Mouse (Mus musculus): Measurements from ENCODE around the gene Nmnat3. TPM values are rescaled to one million over a fixed set of nuclear protein-coding genes. Genes with fewer than 3 reads are reported as not detected.

Nmnat3 gene
- total RNA-seq, 2 experiments from 2014 or later, result 77.1 to 81.5 TPM

DNA sequence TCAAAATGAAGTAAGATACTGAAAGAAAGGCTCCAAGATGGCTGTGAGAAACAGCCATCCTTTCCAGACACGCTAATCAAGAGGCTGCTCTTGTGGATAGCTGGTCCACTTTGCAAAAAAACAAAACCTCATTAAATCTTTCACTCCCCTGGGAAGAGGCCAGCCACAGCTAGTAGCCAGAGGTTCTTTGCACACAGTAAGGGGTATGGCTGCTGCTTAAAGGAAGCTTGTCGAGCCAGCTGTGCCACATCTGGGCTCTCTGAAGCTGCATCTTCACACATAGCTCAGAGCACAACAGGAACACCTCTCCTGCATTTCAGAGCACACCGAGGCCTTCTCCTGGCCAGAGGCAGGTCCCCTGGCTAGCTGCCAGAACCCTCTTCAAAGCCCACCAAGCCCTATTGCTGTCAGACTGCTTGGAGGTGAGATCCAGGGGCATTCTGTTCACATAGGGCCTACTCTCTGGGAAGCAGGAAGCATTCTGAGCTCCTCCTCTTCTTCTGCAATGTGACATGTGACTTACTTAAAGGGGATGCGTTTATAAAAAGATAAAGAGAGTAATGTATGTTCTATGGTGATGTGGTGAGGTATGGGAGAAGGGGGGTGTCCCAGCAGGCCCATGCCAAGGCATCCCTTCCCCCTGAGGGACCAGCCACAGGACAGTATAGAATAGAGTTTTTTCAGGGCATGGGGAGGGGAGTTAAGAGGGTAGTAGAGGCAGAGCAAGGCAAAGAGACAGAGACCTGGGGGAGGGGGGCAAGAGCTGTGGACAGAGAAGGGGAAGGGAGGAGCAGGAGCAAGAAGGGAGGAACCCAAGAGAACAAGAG is 63.3 kb downstream of the Nmnat3 start:
- ATAC-seq (replicated peaks; ENCODE audit: low FRiP score, poor library complexity, severe bottlenecking), result no peak

GRCm38 (mm10) chr9:98352332-98352731 is 65.1 kb downstream of the Nmnat3 start:
- no peak for ATAC-seq (replicated peaks; ENCODE audit: low FRiP score, poor library complexity, severe bottlenecking)

DNA sequence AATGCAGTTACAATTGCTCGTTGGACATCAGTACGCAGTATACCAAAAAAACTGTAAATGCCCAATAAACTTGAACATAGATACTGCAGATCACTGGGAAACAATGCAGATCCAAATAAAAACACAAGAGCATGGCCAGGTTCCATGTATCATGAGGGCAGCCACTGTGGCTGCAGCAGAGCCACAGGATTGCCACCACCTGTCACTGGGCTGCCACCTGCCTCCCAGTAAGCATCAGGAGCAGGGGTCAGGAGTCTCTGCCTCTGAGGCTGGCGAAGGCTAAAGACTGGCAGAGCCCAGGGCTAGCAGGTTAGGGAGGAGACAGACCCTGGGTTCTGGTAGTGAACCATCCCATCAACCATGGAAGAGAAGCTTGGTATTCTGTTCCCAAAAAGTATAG is 67.7 kb downstream of the Nmnat3 start:
- no peak for ATAC-seq (replicated peaks; ENCODE audit: low FRiP score, poor library complexity, severe bottlenecking)

GRCm38 (mm10) chr9:98361047-98361446 is 73.8 kb downstream of the Nmnat3 start:
- peak; percentile 64; the same call in 1 of the 2 replicates for ATAC-seq (replicated peaks; ENCODE audit: low FRiP score, poor library complexity, severe bottlenecking)

GRCm38 (mm10) chr9:98366075-98366474 is 78.8 kb downstream of the Nmnat3 start:
- no peak for ATAC-seq (replicated peaks; ENCODE audit: low FRiP score, poor library complexity, severe bottlenecking)

DNA sequence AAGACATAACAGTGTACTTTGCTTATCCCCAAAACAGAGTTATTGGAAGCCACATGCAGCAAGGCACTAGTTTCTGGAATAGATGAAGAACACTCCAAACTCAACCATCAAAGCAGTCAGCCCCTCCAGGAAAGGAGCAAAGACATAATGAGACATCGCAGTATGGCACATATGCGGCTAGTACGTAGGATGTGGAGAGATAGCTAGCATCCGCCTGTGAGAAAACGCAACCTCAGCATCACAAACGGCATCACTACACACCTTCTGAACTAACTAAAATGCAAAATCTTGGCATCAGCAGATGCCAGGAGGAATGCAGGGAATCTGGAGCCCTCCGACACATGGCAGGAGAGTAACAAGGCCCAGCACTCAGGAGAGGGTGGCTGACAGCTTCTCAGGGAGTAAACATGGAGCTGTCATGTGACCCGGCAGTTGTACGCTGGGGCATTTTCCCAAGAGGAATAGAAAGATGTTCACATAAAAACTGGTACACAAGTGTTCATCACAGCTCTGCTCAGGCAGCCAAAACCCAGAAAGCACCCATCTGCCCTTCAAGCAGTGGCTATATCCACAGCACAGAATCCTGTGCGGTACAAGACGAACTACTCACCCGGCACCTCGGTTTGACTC is 80.2 kb downstream of the Nmnat3 start:
- no peak for ATAC-seq (replicated peaks; ENCODE audit: low FRiP score, poor library complexity, severe bottlenecking)

GRCm38 (mm10) chr9:98369707-98370106 is 82.5 kb downstream of the Nmnat3 start:
- ATAC-seq (replicated peaks; ENCODE audit: low FRiP score, poor library complexity, severe bottlenecking), result no peak

GRCm38 (mm10) chr9:98373358-98373757 is 86.1 kb downstream of the Nmnat3 start:
- ATAC-seq (replicated peaks; ENCODE audit: low FRiP score, poor library complexity, severe bottlenecking), result no peak

DNA sequence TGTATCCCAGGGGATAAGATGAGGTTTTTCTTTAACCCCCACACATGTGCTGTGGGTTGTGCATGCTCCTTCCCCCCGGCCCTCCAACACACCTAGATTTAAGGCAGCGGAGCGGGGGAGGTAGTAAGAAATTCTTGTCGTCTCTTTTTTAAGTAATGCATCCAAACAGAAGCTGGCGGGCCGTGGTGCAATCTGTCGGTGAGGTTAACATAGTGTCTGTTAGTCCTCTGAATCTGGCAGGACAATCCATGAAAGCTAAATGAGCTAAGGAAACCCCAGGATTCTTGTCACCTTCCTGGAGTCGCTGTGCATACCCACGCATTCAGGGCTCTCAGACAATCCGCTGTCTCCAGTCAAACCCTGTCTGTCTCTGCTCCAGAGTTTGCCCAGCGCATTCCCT is 87.7 kb downstream of the Nmnat3 start:
- no peak for ATAC-seq (replicated peaks; ENCODE audit: low FRiP score, poor library complexity, severe bottlenecking)

- no peak for ATAC-seq (replicated peaks; ENCODE audit: low FRiP score, poor library complexity, severe bottlenecking)
These were observed 88.3 kb downstream of the Nmnat3 start for GRCm38 (mm10) chr9:98375329-98376170.

DNA sequence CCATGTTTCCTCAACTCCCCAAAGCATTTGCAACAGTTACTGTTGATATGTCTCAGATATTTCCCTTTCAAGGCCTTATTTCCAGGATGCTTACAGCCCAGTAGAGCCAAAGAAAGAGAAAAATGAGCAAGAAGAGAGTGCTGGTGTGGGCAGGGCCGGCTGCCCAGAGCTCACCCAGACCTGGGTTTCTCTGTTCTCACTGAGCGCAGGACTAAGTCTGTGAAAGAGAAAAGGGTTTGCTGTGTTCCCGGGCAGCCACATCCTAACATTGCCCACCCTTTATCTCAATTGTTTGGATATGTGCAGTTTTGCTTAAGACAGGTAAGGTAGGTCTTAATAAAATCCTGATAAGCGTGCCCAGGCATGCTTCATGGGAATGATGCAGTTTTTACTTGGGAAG is 92.5 kb downstream of the Nmnat3 start:
- ATAC-seq (replicated peaks; ENCODE audit: low FRiP score, poor library complexity, severe bottlenecking), result no peak

DNA sequence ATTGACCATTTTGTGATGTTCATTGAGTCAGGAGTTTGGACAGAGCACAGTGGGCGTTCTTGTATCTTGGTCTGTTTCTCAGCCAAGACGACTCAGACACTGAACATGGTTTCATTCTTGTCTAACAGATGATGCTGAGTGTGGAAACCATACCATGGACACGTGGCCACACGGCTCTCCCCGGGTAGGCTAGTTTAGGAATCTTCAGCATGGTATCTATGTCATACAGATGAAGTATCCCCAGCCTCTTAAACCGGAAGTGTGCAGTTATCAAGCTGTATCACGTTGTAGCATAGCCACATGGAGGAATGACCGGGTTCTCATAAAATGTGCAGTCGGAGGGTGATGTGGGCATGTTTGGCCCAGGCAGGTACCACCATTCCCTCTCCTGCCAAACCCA is 93.4 kb downstream of the Nmnat3 start:
- no peak; the same call in 1 of the 2 replicates for ATAC-seq (replicated peaks; ENCODE audit: low FRiP score, poor library complexity, severe bottlenecking)

GRCm38 (mm10) chr9:98387741-98388632 is 100.8 kb downstream of the Nmnat3 start:
- no peak for ATAC-seq (replicated peaks; ENCODE audit: low FRiP score, poor library complexity, severe bottlenecking)

GRCm38 (mm10) chr9:98388633-98388965 is 101.4 kb downstream of the Nmnat3 start:
- ATAC-seq (replicated peaks; ENCODE audit: low FRiP score, poor library complexity, severe bottlenecking), result no peak

- no peak for ATAC-seq (replicated peaks; ENCODE audit: low FRiP score, poor library complexity, severe bottlenecking)
These were observed 106.3 kb downstream of the Nmnat3 start for GRCm38 (mm10) chr9:98393496-98393895.

GRCm38 (mm10) chr9:98397211-98397610 is 110.0 kb downstream of the Nmnat3 start:
- ATAC-seq (replicated peaks; ENCODE audit: low FRiP score, poor library complexity, severe bottlenecking), result no peak

GRCm38 (mm10) chr9:98397866-98398265 is 110.6 kb downstream of the Nmnat3 start:
- ATAC-seq (replicated peaks; ENCODE audit: low FRiP score, poor library complexity, severe bottlenecking), result no peak

GRCm38 (mm10) chr9:98400185-98400894 is 113.1 kb downstream of the Nmnat3 start:
- no peak for ATAC-seq (replicated peaks; ENCODE audit: low FRiP score, poor library complexity, severe bottlenecking)

- no peak for ATAC-seq (replicated peaks; ENCODE audit: low FRiP score, poor library complexity, severe bottlenecking)
These were observed 114.4 kb downstream of the Nmnat3 start for GRCm38 (mm10) chr9:98401611-98402010.

Data from erythroid progenitor cell, adult 5-6 weeks (primary cell).